Mouse (Mus musculus): ENCODE measurements around the gene Srsf2.

DNA sequence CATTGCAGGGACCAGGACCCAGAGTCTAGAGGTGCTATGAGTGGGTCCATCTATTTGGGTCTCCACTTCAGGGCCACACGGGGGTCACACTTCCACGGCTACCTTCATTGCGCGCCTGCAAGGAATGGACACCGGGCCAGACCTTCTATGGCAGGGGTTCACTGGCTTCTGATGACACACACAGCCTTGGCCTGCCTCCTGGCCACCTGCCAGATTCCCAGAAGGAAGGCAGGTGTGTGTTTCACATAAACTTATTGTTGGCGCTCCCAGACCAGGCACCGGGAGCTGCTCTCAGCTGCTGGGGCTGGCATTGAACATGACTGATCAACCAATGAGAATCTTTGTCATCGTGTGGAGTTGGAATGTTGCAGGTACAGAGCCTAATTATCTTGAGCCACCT, 25.6 kb upstream of the Srsf2 start:
- TF ChIP-seq CTCF (conservative IDR thresholded peaks at IDR 0.05; ENCODE audit: insufficient read depth, insufficient read length, low read depth, low read length) (no peak), POLR2A (IDR thresholded peaks at IDR 0.05; ENCODE audit: low read depth, low read length) (no peak)
